Mouse (Mus musculus): ENCODE data around the gene Plekhg2. TPM values are rescaled to one million over a fixed set of nuclear protein-coding genes. Genes with fewer than 3 reads are reported as not detected.
A peak's percentile ranks its signal among the peaks of the same experiment; 100 is the strongest.
"Not testable (repeated sequence)": the region's sequence is repeated elsewhere in the genome, so short reads cannot be mapped to it uniquely, and the experiment has no call there.

Gene Plekhg2
- polyA plus RNA-seq, 1 experiment from 2014 or later = 21.4 TPM

GRCm38 (mm10) chr7:28393272-28393951 lies 21.0 kb upstream of the Plekhg2 start:
- H3K36me3 ChIP-seq = peaks cover 54% of the 10 kb centered on the region

GRCm38 (mm10) chr7:28392429-28393271 lies 20.3 kb upstream of the Plekhg2 start, which contains the start of the genes Med29 and Paf1:
Gene Med29, minus strand, starts transcription at chr7:28392708.
Gene Paf1, plus strand, starts transcription at chr7:28392951.
- Histone ChIP-seq H3K4me3 (replicated peaks) (peak within 1 kb of the TSS; percentile 99), H3K9ac (replicated peaks) (peak within 1 kb of the TSS; percentile 89), H3K27ac (replicated peaks) (peak within 1 kb of the TSS; percentile 86), H3K9me3 (replicated peaks) (no peaks in the 10 kb centered on the region), H3K4me1 (peaks cover 24% of the 10 kb centered on the region), H3K27me3 (replicated peaks) (no peaks in the 10 kb centered on the region), H3K4me2 (peak within 1 kb of the TSS; percentile 93), H3K36me3 (peaks cover 54% of the 10 kb centered on the region)
- WGBS = under 1% methylated on average over 58 of the region's 58 CpGs
- peak; percentile 97 for ATAC-seq (ENCODE audit: low FRiP score)

More at GRCm38 (mm10) chr7:28393272-28393951, 21.0 kb upstream of the Plekhg2 start:
- H3K27ac ChIP-seq (replicated peaks) = peak overlapping the region; percentile 86
- peak overlapping the region; percentile 99 for H3K4me3 ChIP-seq (replicated peaks)
- ATAC-seq (ENCODE audit: low FRiP score) = no peak; the same call in 1 of the 2 replicates
- 5% methylated on average over 22 of the region's 22 CpGs for WGBS
- peak overlapping the region; percentile 93 for H3K4me2 ChIP-seq
- H3K9me3 ChIP-seq (replicated peaks) = no peaks in the 10 kb centered on the region
- peak overlapping the region; percentile 89 for H3K9ac ChIP-seq (replicated peaks)
- no peaks in the 10 kb centered on the region for H3K27me3 ChIP-seq (replicated peaks)
- peaks cover 24% of the 10 kb centered on the region for H3K4me1 ChIP-seq

DNA sequence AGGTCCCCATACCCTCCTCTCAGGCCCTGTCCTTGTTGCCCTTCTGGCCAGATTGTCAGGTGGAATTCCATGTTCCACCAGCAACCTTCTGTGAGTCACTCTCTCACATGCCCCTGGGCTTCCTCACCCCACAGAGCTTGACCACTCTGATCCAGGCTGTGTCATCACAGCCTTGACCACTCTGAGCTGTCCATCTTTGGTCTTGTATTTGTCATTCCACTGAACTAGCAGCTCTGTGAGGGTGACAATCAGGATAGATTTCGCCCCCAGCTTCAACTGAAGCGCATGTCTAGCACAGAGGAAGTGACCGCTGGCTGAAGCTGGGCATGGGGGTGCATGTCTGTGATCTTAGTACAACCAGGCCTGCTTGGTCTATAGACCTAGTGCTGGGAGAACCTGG lies 17.9 kb upstream of the Plekhg2 start:
- no peak overlapping the region for H3K4me3 ChIP-seq (replicated peaks)
- no peak overlapping the region for H3K27ac ChIP-seq (replicated peaks)
- H3K4me2 ChIP-seq = no peak overlapping the region
- ATAC-seq (ENCODE audit: low FRiP score) = no peak
- no peaks in the 10 kb centered on the region for H3K9me3 ChIP-seq (replicated peaks)
- H3K4me1 ChIP-seq = peaks cover 24% of the 10 kb centered on the region
- 95% methylated on average over 3 of the region's 3 CpGs for WGBS
- no peak overlapping the region for H3K9ac ChIP-seq (replicated peaks)
- H3K36me3 ChIP-seq = peaks cover 48% of the 10 kb centered on the region
- no peaks in the 10 kb centered on the region for H3K27me3 ChIP-seq (replicated peaks)

GRCm38 (mm10) chr7:28387384-28387783 lies 15.0 kb upstream of the Plekhg2 start:
- peaks cover 22% of the 10 kb centered on the region for H3K4me1 ChIP-seq
- not testable (repeated sequence) for H3K4me2 ChIP-seq; H3K27me3 ChIP-seq (replicated peaks); H3K9ac ChIP-seq (replicated peaks); H3K9me3 ChIP-seq (replicated peaks); H3K4me3 ChIP-seq (replicated peaks); H3K27ac ChIP-seq (replicated peaks); ATAC-seq (ENCODE audit: low FRiP score)
- WGBS = 90% methylated on average over 7 of the region's 7 CpGs
- H3K36me3 ChIP-seq = peaks cover 42% of the 10 kb centered on the region

DNA sequence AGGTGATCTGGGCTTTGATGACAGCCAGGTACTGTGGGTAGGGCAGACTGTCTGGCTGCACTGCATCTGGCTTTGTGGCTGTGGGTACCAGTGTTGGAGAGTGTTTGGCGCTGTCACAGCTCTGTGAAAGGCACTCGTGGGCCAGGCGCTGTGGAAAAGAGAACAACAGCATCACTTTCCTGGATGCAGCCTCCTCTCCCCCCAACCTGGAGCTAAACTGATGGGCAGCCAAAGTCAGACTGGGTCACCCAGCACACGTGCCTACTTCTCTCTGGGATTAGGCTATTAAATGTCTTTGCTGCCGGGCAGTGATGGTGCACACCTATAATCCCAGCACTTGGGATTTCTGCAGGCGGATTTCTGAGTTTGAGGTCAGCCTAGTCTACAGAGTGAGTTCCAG lies 14.5 kb upstream of the Plekhg2 start:
- not testable (repeated sequence) for H3K4me2 ChIP-seq; H3K27me3 ChIP-seq (replicated peaks); H3K9ac ChIP-seq (replicated peaks); H3K4me3 ChIP-seq (replicated peaks); H3K9me3 ChIP-seq (replicated peaks); H3K27ac ChIP-seq (replicated peaks); ATAC-seq (ENCODE audit: low FRiP score)
- 83% methylated on average over 6 of the region's 6 CpGs for WGBS
- peaks cover 23% of the 10 kb centered on the region for H3K4me1 ChIP-seq
- peaks cover 42% of the 10 kb centered on the region for H3K36me3 ChIP-seq

- H3K9ac ChIP-seq (replicated peaks) = no peak overlapping the region
- no peak for ATAC-seq (ENCODE audit: low FRiP score)
- H3K9me3 ChIP-seq (replicated peaks) = no peaks in the 10 kb centered on the region
- H3K4me1 ChIP-seq = peaks cover 23% of the 10 kb centered on the region
- H3K4me3 ChIP-seq (replicated peaks) = no peak overlapping the region
- 13% methylated on average over 4 of the region's 4 CpGs for WGBS
- H3K27me3 ChIP-seq (replicated peaks) = no peaks in the 10 kb centered on the region
- H3K36me3 ChIP-seq = peaks cover 42% of the 10 kb centered on the region
- no peak overlapping the region for H3K4me2 ChIP-seq
- no peak overlapping the region for H3K27ac ChIP-seq (replicated peaks)
Measured at GRCm38 (mm10) chr7:28386462-28386861, 14.1 kb upstream of the Plekhg2 start.

GRCm38 (mm10) chr7:28386007-28386406 lies 13.6 kb upstream of the Plekhg2 start:
- no peak for ATAC-seq (ENCODE audit: low FRiP score)
- H3K9ac ChIP-seq (replicated peaks) = no peak overlapping the region
- H3K27me3 ChIP-seq (replicated peaks) = no peaks in the 10 kb centered on the region

GRCm38 (mm10) chr7:28385196-28385595 lies 12.8 kb upstream of the Plekhg2 start:
- no peak overlapping the region for H3K27ac ChIP-seq (replicated peaks)
- no peak overlapping the region for H3K9ac ChIP-seq (replicated peaks)
- no peaks in the 10 kb centered on the region for H3K27me3 ChIP-seq (replicated peaks)
- peaks cover 24% of the 10 kb centered on the region for H3K4me1 ChIP-seq
- no peak for ATAC-seq (ENCODE audit: low FRiP score)
- H3K4me2 ChIP-seq = no peak overlapping the region
- H3K4me3 ChIP-seq (replicated peaks) = no peak overlapping the region
- peaks cover 36% of the 10 kb centered on the region for H3K36me3 ChIP-seq
- no peaks in the 10 kb centered on the region for H3K9me3 ChIP-seq (replicated peaks)
- 88% methylated on average over 9 of the region's 9 CpGs for WGBS

More at GRCm38 (mm10) chr7:28386007-28386406, 13.6 kb upstream of the Plekhg2 start:
- Histone ChIP-seq H3K36me3 (peaks cover 42% of the 10 kb centered on the region), H3K9me3 (replicated peaks) (no peaks in the 10 kb centered on the region), H3K4me2 (no peak overlapping the region), H3K27ac (replicated peaks) (no peak overlapping the region), H3K4me3 (replicated peaks) (no peak overlapping the region), H3K4me1 (peaks cover 20% of the 10 kb centered on the region)
- 86% methylated on average over 7 of the region's 7 CpGs for WGBS

- H3K4me2 ChIP-seq = no peak overlapping the region
- peaks cover 30% of the 10 kb centered on the region for H3K4me1 ChIP-seq
- WGBS = 82% methylated on average over 6 of the region's 6 CpGs
- no peaks in the 10 kb centered on the region for H3K9me3 ChIP-seq (replicated peaks)
- H3K36me3 ChIP-seq = peaks cover 28% of the 10 kb centered on the region
- no peaks in the 10 kb centered on the region for H3K27me3 ChIP-seq (replicated peaks)
- H3K27ac ChIP-seq (replicated peaks) = no peak overlapping the region
- ATAC-seq (ENCODE audit: low FRiP score) = no peak
- H3K9ac ChIP-seq (replicated peaks) = no peak overlapping the region
- no peak overlapping the region for H3K4me3 ChIP-seq (replicated peaks)
Measured at GRCm38 (mm10) chr7:28384162-28384561, 11.8 kb upstream of the Plekhg2 start.

DNA sequence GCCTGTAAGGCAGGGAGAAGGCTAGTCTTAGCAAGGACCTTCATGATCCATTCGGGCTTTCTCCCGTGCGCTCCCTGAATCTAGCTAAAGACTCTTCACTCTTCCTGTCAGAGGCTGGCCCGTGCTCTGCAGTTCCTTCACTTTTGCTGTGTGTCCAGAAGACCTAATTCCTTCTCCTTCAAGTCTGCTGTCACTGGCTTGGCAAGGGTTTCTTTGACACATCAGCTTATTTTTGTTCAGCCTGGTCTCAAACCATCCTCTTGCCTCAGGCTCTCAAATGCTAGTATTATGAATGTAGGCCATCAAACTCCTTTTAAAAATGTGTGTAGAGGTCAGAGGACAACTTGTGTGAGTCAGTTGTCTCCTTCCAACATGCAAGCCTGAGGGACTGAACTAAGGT lies 11.2 kb upstream of the Plekhg2 start:
- Histone ChIP-seq H3K9me3 (replicated peaks) (no peaks in the 10 kb centered on the region), H3K27me3 (replicated peaks) (no peaks in the 10 kb centered on the region), H3K27ac (replicated peaks) (no peak overlapping the region; the same call in 1 of the 2 replicates), H3K4me3 (replicated peaks) (no peak overlapping the region), H3K4me1 (peaks cover 34% of the 10 kb centered on the region), H3K36me3 (peaks cover 22% of the 10 kb centered on the region), H3K4me2 (no peak overlapping the region), H3K9ac (replicated peaks) (no peak overlapping the region)
- 76% methylated on average over 4 of the region's 4 CpGs for WGBS
- ATAC-seq (ENCODE audit: low FRiP score) = no peak

- Histone ChIP-seq H3K4me2 (no peak overlapping the region), H3K27ac (replicated peaks) (no peak overlapping the region), H3K27me3 (replicated peaks) (no peaks in the 10 kb centered on the region), H3K36me3 (peaks cover 16% of the 10 kb centered on the region), H3K4me1 (peaks cover 40% of the 10 kb centered on the region), H3K9ac (replicated peaks) (no peak overlapping the region), H3K9me3 (replicated peaks) (no peaks in the 10 kb centered on the region), H3K4me3 (replicated peaks) (no peak overlapping the region)
- 77% methylated on average over 11 of the region's 11 CpGs for WGBS
- no peak for ATAC-seq (ENCODE audit: low FRiP score)
Measured at GRCm38 (mm10) chr7:28382981-28383396, 10.6 kb upstream of the Plekhg2 start.

Measured in neural tube, embryonic 15.5 days (tissue).